Mouse (Mus musculus) intestine, embryonic 14.5 days (tissue): ENCODE data around the gene Chkb. TPM values are rescaled to one million over a fixed set of nuclear protein-coding genes. Genes with fewer than 3 reads are reported as not detected.

ENCODE experiments used
- ATAC-seq: fragments of 200-750 bp; cut with Nextera tagmentation; replicated peaks from 2 replicates; pipeline ENCODE4 v1.8.0; 2017; ENCODE audit warnings: low read depth, moderate number of reproducible peaks, moderate TSS enrichment, moderate library complexity; ENCODE audit not compliant: low FRiP score, low TSS enrichment
- DNase-seq: peaks from one replicate; pipeline ENCODE4 v3.0.0-alpha.2; 2018; ENCODE audit warnings: low spot score
- H3K27ac ChIP-seq: fragments of 300-500 bp; sonication (generic); 2 replicates; pipeline ENCODE4 v1.5.1; 2014; ENCODE audit warnings: low read depth, mild to moderate bottlenecking, control low read depth
- H3K27me3 ChIP-seq: fragments of 300-500 bp; sonication (generic); replicated peaks from 2 replicates; pipeline ENCODE4 v1.6.1; 2014; ENCODE audit warnings: low read length, control low read depth; ENCODE audit not compliant: control insufficient read depth, insufficient read depth
- H3K36me3 ChIP-seq: fragments of 300-500 bp; sonication (generic); 2 replicates; pipeline ENCODE4 v1.6.1; 2014; ENCODE audit warnings: low read length, control low read depth; ENCODE audit not compliant: control insufficient read depth, insufficient read depth
- H3K4me1 ChIP-seq: fragments of 300-500 bp; sonication (generic); replicated peaks from 2 replicates; pipeline ENCODE4 v1.6.1; 2014; ENCODE audit warnings: low read length, control low read depth, mixed read lengths; ENCODE audit not compliant: control insufficient read depth, insufficient read depth
- H3K4me2 ChIP-seq: fragments of 300-500 bp; sonication (generic); 2 replicates; pipeline ENCODE4 v1.6.1; 2014; ENCODE audit warnings: low read length
- H3K4me3 ChIP-seq: fragments of 300-500 bp; sonication (generic); 2 replicates; pipeline ENCODE4 v1.5.1; 2014; ENCODE audit warnings: low read depth, low read length, control low read depth, mixed read lengths
- H3K9ac ChIP-seq: fragments of 300-500 bp; sonication (generic); 2 replicates; pipeline ENCODE4 v1.6.1; 2014; ENCODE audit warnings: mild to moderate bottlenecking, low read length
- H3K9me3 ChIP-seq: fragments of 300-500 bp; sonication (generic); 2 replicates; pipeline ENCODE4 v1.6.1; 2016; ENCODE audit warnings: low read length, control low read depth; ENCODE audit not compliant: control insufficient read depth
- WGBS: fragments of 180-500 bp; shearing (Covaris S2); extraction: QIAGEN DNeasy Blood & Tissue Kit; methylation state at CpG from one replicate; pipeline ENCODE4 v1.1.7; 2014; 5-methylcytosine and 5-hydroxymethylcytosine counted together
- polyA plus RNA-seq: library from polyadenylated mRNA; unstranded; fragments of >200 nt; fragmentation: Nextera tagmentation; extraction: Ambion mirVana; gene quantifications from 2 replicates; pipeline ENCODE4 v1.2.1, GENCODE M21; 2014

The Chkb gene
- polyA plus RNA-seq, 1 experiment from 2014 or later: 49.7 TPM

DNA sequence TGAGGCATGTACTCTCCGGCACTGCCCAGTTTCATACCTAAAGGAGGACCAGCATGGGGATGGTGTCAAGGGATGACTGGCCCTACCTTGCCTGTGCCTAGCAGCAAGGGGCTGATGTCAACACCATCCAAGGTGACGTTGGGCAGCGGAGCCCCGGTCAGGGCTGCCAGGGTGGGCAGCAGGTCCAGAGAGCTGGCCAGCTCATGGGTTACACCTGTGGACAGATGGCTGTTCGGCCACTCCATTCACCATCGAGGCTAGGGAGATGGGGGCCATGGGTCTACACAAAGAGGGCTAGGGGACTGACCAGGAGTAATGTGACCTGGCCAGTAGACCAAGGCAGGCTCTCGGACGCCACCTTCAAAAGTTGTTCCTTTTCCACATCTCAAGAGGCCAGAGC lies 44.2 kb upstream of the Chkb start:
- Histone ChIP-seq H3K4me1 (0 out of 2 replicates have a peak, but pooled peaks cover 4% of the 10 kb centered on the region), H3K4me2 (no peak overlapping the region), H3K27me3 (no peaks in the 10 kb centered on the region), H3K36me3 (no peaks in the 10 kb centered on the region), H3K4me3 (no peak overlapping the region), H3K9ac (no peak overlapping the region), H3K27ac (no peak overlapping the region), H3K9me3 (no peaks in the 10 kb centered on the region)
- no peak for ATAC-seq
- DNase-seq: no peak
- 96% methylated on average over 8 of the region's 8 CpGs for WGBS

DNA sequence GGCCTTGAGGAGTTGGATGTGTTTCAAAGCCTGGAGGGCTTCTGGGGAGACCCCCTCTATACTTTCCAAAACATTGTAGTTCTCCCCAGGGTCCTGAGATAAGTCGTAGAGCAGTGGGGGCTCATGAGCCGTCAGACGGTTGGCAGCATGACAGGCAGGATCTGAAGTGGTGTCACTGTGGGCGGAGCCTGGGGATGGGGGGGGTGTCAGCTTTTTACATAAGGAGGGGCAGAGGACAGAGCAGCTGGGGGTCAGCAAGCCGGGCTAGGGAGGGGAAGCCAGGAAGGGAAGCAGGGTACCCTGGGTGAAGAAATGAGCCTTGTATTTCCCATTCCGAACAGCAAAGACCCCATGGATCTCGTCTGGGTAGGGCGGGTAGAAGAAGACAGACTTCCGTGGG lies 43.7 kb upstream of the Chkb start:
- Histone ChIP-seq H3K9ac (no peak overlapping the region), H3K9me3 (no peaks in the 10 kb centered on the region), H3K4me1 (0 out of 2 replicates have a peak, but pooled peaks cover 4% of the 10 kb centered on the region), H3K27ac (no peak overlapping the region), H3K4me2 (no peak overlapping the region), H3K27me3 (no peaks in the 10 kb centered on the region), H3K4me3 (no peak overlapping the region), H3K36me3 (no peaks in the 10 kb centered on the region)
- DNase-seq (no peak), ATAC-seq (no peak)
- WGBS: 88% methylated on average over 9 of the region's 9 CpGs

DNA sequence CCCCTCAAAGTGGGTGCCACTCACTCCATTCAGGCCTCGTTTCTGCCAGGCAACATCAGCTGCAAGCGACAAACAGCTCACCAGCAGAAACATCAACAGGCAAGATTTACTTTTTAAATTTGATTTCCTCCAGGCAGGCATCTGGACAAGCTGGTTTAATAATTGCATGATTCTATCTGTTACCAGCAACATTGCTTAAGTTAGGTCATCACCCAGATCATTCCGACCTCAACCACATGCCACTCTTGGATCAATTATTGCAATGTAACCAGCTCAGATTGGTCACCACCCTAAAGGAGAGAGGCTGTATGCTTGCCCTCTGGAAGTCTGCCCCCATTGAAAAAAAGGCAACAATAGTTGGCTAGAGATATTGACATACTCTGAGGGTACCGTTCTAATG lies 41.8 kb upstream of the Chkb start:
- DNase-seq (no peak), ATAC-seq (no peak)
- Histone ChIP-seq H3K9ac (no peak overlapping the region), H3K9me3 (no peaks in the 10 kb centered on the region), H3K27ac (no peak overlapping the region), H3K27me3 (no peaks in the 10 kb centered on the region), H3K4me2 (no peak overlapping the region), H3K4me3 (no peak overlapping the region), H3K36me3 (no peaks in the 10 kb centered on the region), H3K4me1 (0 out of 2 replicates have a peak, but pooled peaks cover 4% of the 10 kb centered on the region)
- WGBS: 77% methylated on average over 4 of the region's 4 CpGs

DNA sequence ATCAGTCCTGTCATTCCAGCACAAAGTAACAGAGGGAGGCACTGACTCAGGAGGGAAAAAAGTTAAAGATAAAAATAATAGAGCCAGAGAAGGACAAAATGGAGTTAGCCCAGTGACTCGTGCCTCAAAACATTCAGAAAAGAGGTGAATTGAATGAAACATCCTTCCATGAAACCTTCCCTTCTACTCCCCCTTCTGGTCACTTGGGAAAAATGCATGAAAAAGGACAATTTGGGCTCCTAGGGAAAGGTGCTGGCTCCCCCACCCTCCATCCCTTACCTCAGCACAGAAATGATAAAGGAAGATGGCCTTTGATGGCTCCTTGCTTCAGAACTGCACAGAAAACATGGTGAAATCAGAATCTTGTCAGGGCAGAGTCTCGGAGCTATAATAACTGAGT lies 38.9 kb upstream of the Chkb start:
- Histone ChIP-seq H3K36me3 (no peaks in the 10 kb centered on the region), H3K4me1 (no peaks in the 10 kb centered on the region), H3K4me2 (no peak overlapping the region), H3K4me3 (no peak overlapping the region), H3K9me3 (no peaks in the 10 kb centered on the region), H3K27me3 (no peaks in the 10 kb centered on the region), H3K27ac (no peak overlapping the region), H3K9ac (no peak overlapping the region)
- WGBS: 28% methylated on average over 2 of the region's 2 CpGs
- ATAC-seq (no peak), DNase-seq (no peak)

DNA sequence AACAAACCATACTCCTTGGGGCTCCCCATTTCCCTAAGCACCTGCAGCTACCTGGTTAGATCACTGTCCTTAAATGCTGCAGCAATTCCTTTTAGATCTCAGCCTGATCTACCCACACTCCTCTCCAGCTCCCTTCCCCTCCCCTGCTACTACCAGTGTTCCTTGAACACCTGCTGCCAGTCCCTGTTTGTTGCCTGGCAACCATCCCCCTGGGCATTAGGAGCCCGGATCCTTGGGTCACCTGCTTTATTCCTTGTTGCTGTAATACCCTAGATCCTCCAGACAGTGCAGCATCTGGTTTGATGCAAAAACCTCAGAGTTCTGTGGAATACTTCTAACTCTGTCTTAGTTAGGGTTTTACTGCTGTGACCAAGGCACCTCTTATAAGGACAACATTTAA lies 35.3 kb upstream of the Chkb start:
- Histone ChIP-seq H3K9me3 (no peaks in the 10 kb centered on the region), H3K36me3 (no peaks in the 10 kb centered on the region), H3K4me3 (no peak overlapping the region), H3K9ac (no peak overlapping the region), H3K4me2 (no peak overlapping the region), H3K27me3 (0 out of 2 replicates have a peak, but pooled peaks cover 2% of the 10 kb centered on the region), H3K4me1 (no peaks in the 10 kb centered on the region), H3K27ac (no peak overlapping the region)
- DNase-seq: no peak
- WGBS: 24% methylated on average over 1 of the region's 1 CpGs
- no peak for ATAC-seq

- no peak overlapping the region for H3K9ac ChIP-seq
- no peaks in the 10 kb centered on the region for H3K36me3 ChIP-seq
- no peak overlapping the region for H3K4me2 ChIP-seq
- H3K4me3 ChIP-seq: no peak overlapping the region
- H3K27ac ChIP-seq: no peak overlapping the region
- 60% methylated on average over 5 of the region's 5 CpGs for whole genome bisulfite sequencing
- H3K27me3 ChIP-seq: 0 out of 2 replicates have a peak, but pooled peaks cover 2% of the 10 kb centered on the region
- DNase-seq (no peak), ATAC-seq (no peak)
- no peaks in the 10 kb centered on the region for H3K9me3 ChIP-seq
- no peaks in the 10 kb centered on the region for H3K4me1 ChIP-seq
Measured at GRCm38 (mm10) chr15:89463334-89464235, 33.9 kb upstream of the Chkb start.

DNA sequence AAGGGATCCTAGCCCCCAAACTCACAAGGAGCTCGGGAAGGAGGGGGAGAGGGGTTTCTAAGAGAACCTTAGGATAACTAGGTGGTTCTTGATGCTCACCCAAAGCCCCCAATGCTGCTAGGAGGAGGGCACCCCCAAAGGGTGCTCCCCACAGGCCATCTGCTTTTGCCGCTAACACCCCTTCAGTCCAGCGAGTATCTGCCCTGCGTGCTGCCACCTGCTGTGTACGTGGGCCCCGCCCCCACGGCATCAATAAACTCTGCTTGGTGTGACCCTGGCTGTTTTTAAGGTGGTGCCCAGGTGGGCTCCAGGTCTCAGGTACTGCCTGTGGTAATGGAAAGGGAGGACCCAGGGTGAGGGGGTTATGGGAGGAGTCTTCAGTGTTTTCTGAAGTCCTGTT lies 32.5 kb upstream of the Chkb start:
- 73% methylated on average over 7 of the region's 7 CpGs for WGBS

GRCm38 (mm10) chr15:89461321-89461720 lies 31.6 kb upstream of the Chkb start:
- DNase-seq (no peak), ATAC-seq (no peak)
- H3K4me3 ChIP-seq: no peak overlapping the region
- H3K27ac ChIP-seq: no peak overlapping the region
- no peaks in the 10 kb centered on the region for H3K4me1 ChIP-seq
- H3K27me3 ChIP-seq: 0 out of 2 replicates have a peak, but pooled peaks cover 2% of the 10 kb centered on the region
- WGBS: 73% methylated on average over 15 of the region's 15 CpGs
- no peak overlapping the region for H3K9ac ChIP-seq
- H3K36me3 ChIP-seq: no peaks in the 10 kb centered on the region
- no peak overlapping the region for H3K4me2 ChIP-seq
- no peaks in the 10 kb centered on the region for H3K9me3 ChIP-seq

More for the DNA sequence above, 32.5 kb upstream of the Chkb start:
- H3K4me1 ChIP-seq: no peaks in the 10 kb centered on the region
- DNase-seq (no peak), ATAC-seq (no peak)
- H3K9ac ChIP-seq: no peak overlapping the region
- no peak overlapping the region for H3K4me2 ChIP-seq
- H3K27me3 ChIP-seq: 0 out of 2 replicates have a peak, but pooled peaks cover 2% of the 10 kb centered on the region
- no peak overlapping the region for H3K27ac ChIP-seq
- no peak overlapping the region for H3K4me3 ChIP-seq
- no peaks in the 10 kb centered on the region for H3K36me3 ChIP-seq
- no peaks in the 10 kb centered on the region for H3K9me3 ChIP-seq

GRCm38 (mm10) chr15:89460298-89460697 lies 30.6 kb upstream of the Chkb start:
- no peaks in the 10 kb centered on the region for H3K4me1 ChIP-seq
- H3K36me3 ChIP-seq: no peaks in the 10 kb centered on the region
- no peak overlapping the region for H3K4me2 ChIP-seq
- ATAC-seq: no peak
- H3K27ac ChIP-seq: no peak overlapping the region
- H3K9ac ChIP-seq: no peak overlapping the region
- no peak for DNase-seq
- WGBS: 70% methylated on average over 10 of the region's 10 CpGs
- no peak overlapping the region for H3K4me3 ChIP-seq
- H3K27me3 ChIP-seq: 0 out of 2 replicates have a peak, but pooled peaks cover 2% of the 10 kb centered on the region
- H3K9me3 ChIP-seq: no peaks in the 10 kb centered on the region
